Mouse (Mus musculus) embryonic fibroblast, embryonic 13.5 days (primary cell): Measurements from ENCODE around the gene Smyd1. TPM values are rescaled to one million over a fixed set of nuclear protein-coding genes. Genes with fewer than 3 reads are reported as not detected.
"Not testable (repeated sequence)": the region's sequence is repeated elsewhere in the genome, so short reads cannot be mapped to it uniquely, and the experiment has no call there.

Experiments
- H3K27ac ChIP-seq: 2 replicates; pipeline ENCODE4 v1.5.1; 2012; ENCODE audit warnings: low read length, control low read depth, inconsistent platforms; ENCODE audit not compliant: insufficient read depth
- H3K4me1 ChIP-seq: 2 replicates; pipeline ENCODE4 v1.6.1; 2011; ENCODE audit warnings: low read length; ENCODE audit not compliant: control insufficient read depth, insufficient read depth
- H3K4me3 ChIP-seq: 2 replicates; pipeline ENCODE4 v1.5.1; 2011; ENCODE audit warnings: mild to moderate bottlenecking, control low read depth, low read length; ENCODE audit not compliant: insufficient read depth
- CTCF ChIP-seq: IDR thresholded peaks from 2 replicates; pipeline ENCODE4 v1.5.1; 2011; ENCODE audit warnings: mild to moderate bottlenecking, control low read depth, low read length, moderate library complexity, borderline replicate concordance; ENCODE audit not compliant: insufficient read depth
- POLR2A ChIP-seq: IDR thresholded peaks from 2 replicates; pipeline ENCODE4 v1.6.1; 2011; ENCODE audit warnings: low read depth, mild to moderate bottlenecking, control low read depth, low read length, moderate library complexity
- polyA plus RNA-seq: library from polyadenylated mRNA; stranded (reverse); fragments of >200 nt; gene quantifications from 2 replicates; pipeline ENCODE4 v1.2.4, GENCODE M21; 2011; ENCODE audit warnings: low read depth; ENCODE audit not compliant: missing spikeins, insufficient read length

Gene Smyd1
- polyA plus RNA-seq, 1 experiment, result not detected

DNA sequence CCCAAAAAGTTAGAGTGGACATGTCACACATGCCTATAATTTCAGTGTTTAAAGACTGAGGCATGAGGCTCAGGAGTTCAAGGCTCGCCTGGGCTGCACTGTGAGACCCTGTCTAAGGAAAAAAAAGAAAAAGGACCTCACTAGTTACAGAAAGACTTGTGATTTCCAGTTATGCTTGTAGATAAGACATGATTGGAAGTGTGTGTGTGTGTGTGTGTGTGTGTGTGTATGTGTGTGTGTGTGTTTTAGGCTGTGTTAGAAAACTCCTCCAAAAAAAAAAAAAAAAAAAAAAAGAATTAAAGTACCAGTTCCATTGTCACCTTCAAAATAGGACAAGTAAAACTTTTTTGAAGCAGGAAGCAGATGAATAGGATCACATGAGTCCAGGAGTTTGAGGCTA is 47.4 kb downstream of the Smyd1 start:
- Histone ChIP-seq H3K4me3 (no peak overlapping the region), H3K27ac (no peak overlapping the region)
- TF ChIP-seq POLR2A (no peak; the same call in 1 of the 2 replicates), CTCF (no peak)

DNA sequence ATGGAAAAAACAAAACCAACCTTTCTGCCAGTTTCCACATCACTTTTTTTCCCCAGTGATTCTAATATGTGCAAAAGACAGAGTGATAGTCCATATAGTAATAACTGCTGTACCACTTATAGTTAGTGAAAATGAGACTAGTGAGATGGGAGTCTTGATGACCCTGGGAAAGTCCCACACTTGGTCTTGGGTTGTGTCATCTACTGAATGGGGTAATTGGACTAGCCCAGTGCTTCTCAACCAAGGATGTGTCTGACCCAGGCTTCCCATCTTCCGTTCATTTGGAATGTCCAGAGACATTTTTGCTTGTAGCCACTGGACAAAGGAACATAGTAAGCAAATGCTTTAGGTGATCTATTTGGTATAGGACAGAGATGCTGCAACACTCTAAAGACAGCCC is 48.3 kb downstream of the Smyd1 start:
- Histone ChIP-seq H3K4me1 (peaks cover 3% of the 10 kb centered on the region), H3K4me3 (no peak overlapping the region), H3K27ac (no peak overlapping the region)
- TF ChIP-seq CTCF, result no peak
- peak; percentile 33; the same call in 1 of the 2 replicates for TF ChIP-seq POLR2A

More for the DNA sequence above, 47.4 kb downstream of the Smyd1 start:
- H3K4me1 ChIP-seq, result peaks cover 3% of the 10 kb centered on the region

DNA sequence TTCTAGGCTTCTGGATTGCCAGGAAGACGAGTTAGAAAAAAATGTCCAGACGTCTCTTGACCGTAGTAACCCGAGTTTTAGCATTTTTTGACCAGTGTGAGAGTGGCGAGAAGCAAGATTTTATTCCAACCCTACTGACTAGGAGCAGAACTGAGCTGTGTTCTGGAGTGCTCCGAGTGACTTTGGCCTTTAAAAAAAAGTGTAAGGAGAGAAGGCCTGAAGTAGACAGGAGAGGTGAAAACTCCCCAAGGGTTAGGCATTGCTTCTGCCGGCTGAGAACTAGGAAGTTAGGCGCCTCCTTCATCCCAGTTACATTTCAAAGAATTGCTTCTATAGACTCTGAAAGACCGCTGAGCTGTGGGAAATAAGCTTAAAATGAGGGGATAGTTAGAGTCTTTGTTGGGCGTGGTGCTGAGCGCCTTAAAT is 49.7 kb downstream of the Smyd1 start:
- H3K4me1 ChIP-seq, result peaks cover 3% of the 10 kb centered on the region
- H3K27ac ChIP-seq, result peak overlapping the region; percentile 88
- TF ChIP-seq POLR2A (peak; percentile 15; the same call in 1 of the 2 replicates), CTCF (no peak)
- H3K4me3 ChIP-seq, result peak overlapping the region; percentile 95

DNA sequence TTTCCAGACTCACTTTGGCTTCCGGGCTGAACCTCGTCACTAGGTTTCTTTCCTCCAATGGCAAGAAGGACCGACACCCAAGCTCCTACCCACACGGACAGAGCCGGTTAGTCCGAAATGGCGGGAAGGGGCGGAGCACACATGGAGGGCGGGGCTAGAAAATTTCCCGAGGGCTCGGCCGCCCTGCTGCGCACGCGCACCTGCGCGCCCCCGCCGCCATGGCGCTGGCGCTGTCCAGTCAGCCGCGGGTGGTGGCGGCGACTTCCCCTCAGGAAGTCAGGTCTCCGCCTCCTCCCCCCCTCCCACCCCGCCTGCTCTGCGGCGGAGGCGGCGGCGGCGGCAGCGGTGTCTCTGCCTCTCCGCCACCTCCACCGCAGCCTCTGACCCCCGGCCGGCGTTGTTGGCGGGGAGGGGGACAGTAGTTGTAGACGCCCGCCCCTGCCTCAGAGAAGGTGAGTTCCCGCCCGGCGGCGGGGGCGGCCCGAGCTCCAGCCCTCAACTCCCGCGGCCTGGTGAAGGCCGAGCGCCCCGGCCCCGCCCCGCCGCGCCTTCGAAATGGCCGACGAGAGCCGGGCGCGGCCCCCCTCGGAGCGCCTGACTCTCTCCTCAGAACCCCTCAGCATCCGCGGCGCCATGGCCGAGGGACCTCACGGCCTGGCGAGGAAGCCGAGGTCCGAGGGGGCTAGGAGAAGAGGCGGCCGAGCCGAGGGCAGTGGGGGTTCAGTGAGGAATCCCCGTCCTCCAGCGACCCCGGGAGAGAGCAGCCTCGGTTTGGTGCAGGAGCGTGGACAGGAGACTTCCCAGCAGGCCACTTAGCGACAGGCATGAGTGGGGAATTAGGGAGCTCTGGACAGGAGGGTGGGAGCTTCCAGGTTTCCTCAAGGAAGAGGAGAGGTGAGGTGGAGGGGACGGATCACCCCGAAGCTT is 50.4 kb downstream of the Smyd1 start, which contains the start of gene Krcc1:
Gene Krcc1 (plus strand): TSS at position 289 of the 927 bp plus-strand sequence.
- TF ChIP-seq CTCF, result no peak
- TF ChIP-seq POLR2A, result peak; percentile 47; the same call in 1 of the 2 replicates
- Histone ChIP-seq H3K27ac (peak within 1 kb of the TSS; percentile 88), H3K4me3 (peak within 1 kb of the TSS; percentile 95), H3K4me1 (peaks cover 3% of the 10 kb centered on the region)

DNA sequence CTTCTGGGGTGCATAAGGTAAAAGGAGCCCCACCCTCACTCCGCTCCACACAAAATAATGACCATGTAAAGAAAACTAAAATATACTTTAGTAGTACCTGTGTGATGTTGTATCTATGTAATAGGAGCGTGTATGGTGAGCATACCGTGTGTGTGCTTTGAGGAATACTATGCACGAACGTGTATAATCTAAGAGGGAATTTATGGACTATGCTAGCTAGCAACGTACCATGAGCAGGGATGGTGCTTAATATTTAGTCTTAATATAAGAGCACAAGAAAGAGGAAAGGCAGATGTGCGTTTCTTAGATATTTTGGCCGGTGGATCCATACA is 51.0 kb downstream of the Smyd1 start:
- Histone ChIP-seq H3K27ac (peak overlapping the region; percentile 83), H3K4me3 (peak overlapping the region; percentile 54), H3K4me1 (peaks cover 3% of the 10 kb centered on the region)
- 0 out of 2 replicates have a peak, but pooled peaks have one; percentile 71 for TF ChIP-seq POLR2A
- no peak for TF ChIP-seq CTCF

DNA sequence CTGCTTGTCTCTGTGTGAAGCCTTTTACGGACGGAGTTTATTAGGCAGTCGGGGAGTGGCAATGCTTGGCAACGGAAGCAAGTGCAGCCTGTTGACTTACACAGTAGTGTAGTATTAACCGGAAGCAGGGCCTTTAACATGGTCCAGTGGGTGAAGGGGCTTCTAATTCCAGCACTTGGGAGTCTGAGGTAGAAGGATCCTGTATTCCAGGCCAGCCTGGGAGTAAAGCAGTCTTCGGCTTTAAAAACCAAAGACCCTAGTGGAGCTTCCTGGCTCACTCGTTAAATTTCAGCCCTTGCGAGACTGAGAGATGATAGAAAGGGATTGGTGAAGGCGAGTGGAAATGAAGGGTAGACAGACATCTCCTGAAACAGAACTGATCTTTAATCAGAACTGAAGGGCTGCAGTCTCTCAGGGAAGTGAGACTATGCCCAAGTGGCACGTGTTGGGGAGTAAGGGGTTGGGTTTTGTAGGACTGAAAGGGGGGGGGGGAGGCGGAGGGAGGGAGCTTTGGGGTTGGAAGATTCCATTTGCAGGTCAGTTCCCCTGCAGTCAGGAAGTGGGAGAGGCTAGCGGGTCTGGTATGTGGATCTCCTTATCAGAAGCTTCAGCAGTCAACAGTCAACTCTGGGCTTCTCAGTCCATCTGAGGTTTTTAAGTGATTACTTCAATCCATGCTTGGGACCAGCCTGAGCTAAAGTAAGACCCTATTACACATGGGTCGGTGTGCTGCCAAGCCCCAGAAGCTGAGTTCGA is 51.6 kb downstream of the Smyd1 start:
- H3K4me1 ChIP-seq, result peaks cover 3% of the 10 kb centered on the region
- H3K4me3 ChIP-seq, result peak overlapping the region; percentile 54
- H3K27ac ChIP-seq, result peak overlapping the region; percentile 83
- TF ChIP-seq POLR2A (peak; percentile 64), CTCF (no peak)

DNA sequence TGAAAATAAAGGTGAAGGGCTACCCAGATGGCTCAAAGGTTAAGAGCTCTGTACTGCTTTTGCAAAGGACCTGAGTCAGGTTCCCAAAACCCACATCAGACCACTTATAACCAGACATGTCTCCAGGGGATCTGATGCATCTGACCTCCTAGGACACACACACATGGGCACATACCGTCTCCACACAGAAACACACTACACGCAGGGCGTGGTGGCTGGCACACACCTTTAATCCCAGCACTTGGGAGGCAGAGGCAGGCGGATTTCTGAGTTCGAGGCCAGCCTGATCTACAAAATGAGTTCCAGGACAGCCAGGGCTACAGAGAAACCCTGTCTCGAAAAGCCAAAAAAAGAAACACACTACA is 52.4 kb downstream of the Smyd1 start:
- H3K4me3 ChIP-seq, H3K27ac ChIP-seq, H3K4me1 ChIP-seq: not testable (repeated sequence)

DNA sequence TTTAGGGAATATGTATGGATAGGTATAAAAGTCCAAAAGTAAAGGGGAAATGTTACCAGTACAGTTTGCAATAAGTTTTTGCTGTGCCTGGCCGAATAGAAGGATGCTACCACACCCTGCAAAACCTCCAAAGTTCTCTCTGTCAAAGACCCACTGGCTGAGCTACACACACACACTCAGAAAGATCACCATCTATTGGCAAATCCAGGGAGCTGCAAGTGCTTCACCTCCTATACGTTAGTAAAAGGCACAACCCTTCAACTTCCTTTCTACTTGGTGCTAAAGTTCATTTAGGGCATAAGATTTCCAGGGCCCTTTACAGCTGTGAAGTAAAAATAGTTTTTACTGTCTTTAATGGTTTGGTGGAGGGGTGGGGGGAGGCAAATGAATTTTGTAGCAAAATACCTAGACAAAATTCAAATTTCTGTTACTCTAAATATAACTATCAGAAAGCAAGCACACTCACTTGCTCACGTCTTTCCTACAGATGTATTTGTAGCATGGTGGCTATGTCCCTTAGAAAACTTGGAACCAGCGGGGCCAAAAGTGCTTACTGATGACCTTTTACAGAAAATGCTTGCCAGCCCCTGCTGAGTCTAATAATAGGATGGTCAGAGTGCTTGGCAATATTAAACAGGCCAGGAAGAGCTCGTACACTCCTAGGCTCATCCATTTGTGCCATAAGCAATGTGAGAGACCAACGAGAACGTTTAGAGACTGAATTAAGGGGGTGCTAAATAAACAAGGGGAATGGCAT is 52.9 kb downstream of the Smyd1 start:
- H3K27ac ChIP-seq, result no peak overlapping the region
- TF ChIP-seq POLR2A, result no peak
- no peak for TF ChIP-seq CTCF
- H3K4me3 ChIP-seq, result no peak overlapping the region
- peaks cover 3% of the 10 kb centered on the region; the same call in 1 of the 2 replicates for H3K4me1 ChIP-seq

DNA sequence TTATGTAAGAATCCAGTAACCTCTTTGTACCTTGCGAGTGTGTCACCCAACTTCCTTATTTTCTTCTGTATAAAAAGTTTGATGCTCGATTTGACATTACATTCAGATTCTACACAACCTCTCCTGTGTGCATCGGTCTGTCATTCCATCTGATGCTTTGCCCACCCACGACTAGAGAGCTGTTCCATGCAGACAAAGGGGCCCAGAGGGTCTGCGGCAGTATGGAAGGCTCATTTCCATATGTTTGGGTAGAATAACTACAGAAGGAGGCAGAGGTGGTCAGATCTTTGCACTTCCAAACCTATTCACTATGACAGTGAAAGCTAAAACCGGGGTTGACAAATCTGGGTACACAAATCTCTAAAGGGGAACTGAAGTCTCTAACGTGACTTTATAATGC is 54.4 kb downstream of the Smyd1 start:
- not testable (repeated sequence) for H3K4me3 ChIP-seq, H3K4me1 ChIP-seq, H3K27ac ChIP-seq
